Mouse (Mus musculus) testis, adult 2 months (tissue): ENCODE measurements at regions not wholly inside any gene's neighbourhood (a gene's known extent, or its start where the extent isn't known, plus 50 kb on each side); places are given as distances from the start of the nearest gene placed in this dataset.

ENCODE experiments used
- CTCF ChIP-seq: fragments of 200-500 bp; IDR thresholded peaks from 2 replicates; pipeline ENCODE4 v1.5.1; 2012; ENCODE audit warnings: low read depth, mild to moderate bottlenecking, inconsistent platforms, low read length, moderate library complexity; ENCODE audit not compliant: control insufficient read depth, insufficient read depth, insufficient replicate concordance
- POLR2A ChIP-seq: fragments of 200-500 bp; IDR thresholded peaks from 2 replicates; pipeline ENCODE4 v1.6.1; 2012; ENCODE audit warnings: low read depth, mild to moderate bottlenecking, inconsistent platforms, low read length, moderate library complexity; ENCODE audit not compliant: control insufficient read depth

- TF ChIP-seq POLR2A (no peak), CTCF (no peak)
These were observed 176.2 kb upstream of the Atp5g3 start for GRCm38 (mm10) chr2:74087375-74087774.
